Mouse (Mus musculus) testis, postnatal 14 days (tissue): ENCODE measurements around the gene Tk1.

Source experiments
- DNase-seq: peaks from one replicate; pipeline ENCODE4 v3.0.0; 2021; ENCODE audit warnings: low spot score

Tk1 gene

DNA sequence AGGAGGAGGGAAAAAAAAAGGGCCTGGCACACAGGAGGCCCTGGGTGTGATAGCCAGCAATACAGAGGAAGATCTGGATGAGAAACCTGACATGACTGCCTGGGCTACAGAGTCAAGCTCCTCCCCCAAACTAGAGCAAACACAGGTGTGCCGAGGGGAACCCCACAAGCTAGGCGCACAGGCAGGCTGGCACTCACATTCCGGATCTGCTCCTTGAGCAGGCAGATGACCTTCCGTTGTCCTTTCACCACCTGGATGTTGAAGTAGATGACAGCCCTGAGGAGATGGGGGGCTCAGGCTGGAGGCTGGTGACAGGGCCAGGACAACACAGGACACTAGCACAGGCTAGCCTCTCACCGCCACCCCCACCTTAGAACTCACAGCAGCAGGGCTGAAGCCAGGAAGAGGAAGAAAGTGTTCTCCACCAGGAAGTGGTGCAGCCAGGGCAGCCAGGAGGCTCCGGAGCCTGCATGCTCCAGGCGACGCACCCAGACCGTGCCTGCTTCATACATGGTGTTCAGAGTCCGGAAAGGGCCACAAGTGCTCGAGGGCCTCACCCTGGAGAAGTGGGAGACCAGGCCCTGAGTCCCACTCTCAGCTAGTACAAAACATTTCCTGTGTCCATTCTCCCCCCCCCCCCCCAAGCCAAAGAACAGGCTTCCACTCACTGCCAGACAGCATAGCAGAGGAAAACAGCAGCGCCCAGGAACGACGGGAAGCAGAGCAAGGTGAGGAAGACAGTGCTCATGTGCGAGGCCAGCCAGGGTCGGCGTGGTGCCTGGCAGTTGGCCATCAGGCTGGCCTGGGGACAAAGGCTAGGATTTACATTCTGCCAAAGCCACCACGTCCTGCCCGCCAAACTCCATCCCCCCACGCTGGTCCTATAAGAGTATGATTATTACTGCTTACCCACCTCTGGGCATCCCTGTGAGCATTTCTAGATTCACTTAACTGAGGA lies 56.9 kb downstream of the Tk1 start:
- DNase-seq: no peak

DNA sequence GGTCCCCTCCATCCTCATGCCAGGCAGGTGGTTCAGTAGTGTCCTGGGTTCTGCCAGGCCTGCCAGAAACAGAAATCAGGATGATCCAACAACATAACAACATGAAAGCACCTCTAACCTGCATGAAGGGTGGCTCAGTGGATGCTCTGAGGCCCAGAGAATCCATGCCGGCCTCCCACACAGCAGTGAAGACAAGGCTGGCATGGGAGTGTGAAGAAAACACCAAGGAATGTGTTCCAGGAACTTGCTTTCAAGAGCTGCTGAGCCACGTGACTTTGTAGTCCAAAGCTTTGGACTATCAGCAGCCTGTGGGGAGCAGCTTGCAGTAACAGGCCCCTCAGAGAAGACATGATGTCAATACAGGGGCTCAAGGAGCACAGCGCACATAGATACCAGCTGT lies 59.6 kb downstream of the Tk1 start:
- DNase-seq: no peak
